Mouse (Mus musculus) heart, embryonic 10.5 days (tissue): ENCODE results near the gene Pdgfb. TPM values are rescaled to one million over a fixed set of nuclear protein-coding genes. Genes with fewer than 3 reads are reported as not detected.

Experiments used
- DNase-seq: peaks from one replicate; pipeline ENCODE4 v3.0.0-alpha.2; 2017; ENCODE audit warnings: low spot score
- H3K27ac ChIP-seq: fragments of 300-500 bp; sonication (generic); 2 replicates; pipeline ENCODE4 v1.5.1; 2016; ENCODE audit warnings: mild to moderate bottlenecking
- H3K27me3 ChIP-seq: fragments of 300-500 bp; sonication (generic); 2 replicates; pipeline ENCODE4 v1.6.1; 2016; ENCODE audit warnings: mild to moderate bottlenecking; ENCODE audit not compliant: poor library complexity, insufficient read depth, severe bottlenecking
- H3K36me3 ChIP-seq: fragments of 300-500 bp; sonication (generic); 2 replicates; pipeline ENCODE4 v1.6.1; 2016; ENCODE audit warnings: mild to moderate bottlenecking, moderate library complexity
- H3K4me1 ChIP-seq: fragments of 300-500 bp; sonication (generic); 2 replicates; pipeline ENCODE4 v1.6.1; 2016; ENCODE audit warnings: mild to moderate bottlenecking
- H3K4me3 ChIP-seq: fragments of 300-500 bp; sonication (generic); 2 replicates; pipeline ENCODE4 v1.5.1; 2016; ENCODE audit warnings: mild to moderate bottlenecking, moderate library complexity
- H3K9me3 ChIP-seq: fragments of 300-500 bp; sonication (generic); 2 replicates; pipeline ENCODE4 v1.6.1; 2016; ENCODE audit warnings: mild to moderate bottlenecking, moderate library complexity
- WGBS: fragments of 180-500 bp; shearing (Covaris S2); methylation state at CpG from one replicate; pipeline ENCODE4 v1.1.7; 2016; 5-methylcytosine and 5-hydroxymethylcytosine counted together
- polyA plus RNA-seq: library from polyadenylated mRNA; unstranded; fragments of >200 nt; fragmentation: Nextera tagmentation; extraction: Ambion mirVana; gene quantifications from 2 replicates; pipeline ENCODE4 v1.2.1, GENCODE M21; 2016

The Pdgfb gene
- polyA plus RNA-seq: 0.95 and 1.9 TPM in 2 replicates

DNA sequence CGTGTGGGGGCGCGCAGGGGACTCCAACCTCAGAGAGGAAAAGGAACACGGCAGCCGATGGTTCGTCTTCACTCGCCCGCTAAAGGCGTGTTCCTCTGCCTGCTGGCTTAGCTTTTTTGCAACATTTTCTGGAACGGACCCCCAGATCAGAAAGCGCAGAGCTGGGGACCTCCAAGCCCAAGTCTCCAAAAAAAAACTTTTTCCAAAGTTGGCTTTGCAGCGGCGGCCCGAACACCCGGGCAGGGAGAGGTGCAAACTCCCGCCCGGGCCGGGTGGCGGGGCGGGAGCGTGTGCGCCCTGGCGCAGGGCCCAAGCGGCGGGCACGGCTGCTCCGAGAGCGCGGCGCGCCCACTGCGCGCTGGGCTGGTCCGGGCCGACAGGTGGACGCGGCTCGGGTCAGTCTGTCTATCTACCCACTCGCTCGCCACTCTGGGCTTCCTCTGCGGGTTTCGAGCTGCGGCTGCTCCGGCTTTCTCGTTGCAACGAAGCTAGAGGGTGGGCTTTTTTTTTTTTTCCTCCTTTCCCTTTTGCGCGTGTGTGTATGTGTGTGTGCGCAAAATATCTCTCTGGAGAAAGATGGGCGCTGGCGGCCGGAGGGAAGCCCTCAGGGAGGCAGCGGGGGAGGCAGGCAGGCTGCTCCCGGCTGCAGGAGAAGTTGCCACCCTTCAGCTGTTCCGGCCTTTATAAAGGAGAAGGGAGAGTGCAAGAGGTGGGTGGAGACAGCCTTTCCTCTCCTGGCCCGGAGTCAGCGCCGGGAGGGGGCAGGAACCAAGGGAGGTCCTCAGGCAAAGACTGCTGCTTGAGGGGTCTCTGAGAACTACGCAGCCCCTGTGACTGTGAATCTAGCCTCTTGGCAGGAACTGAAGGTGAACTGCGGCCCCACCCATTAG lies at the start of gene Pdgfb:
Pdgfb (minus strand) TSS at position 657 of the 890 bp plus-strand sequence.
- WGBS: under 1% methylated on average over 60 of the region's 60 CpGs

DNA sequence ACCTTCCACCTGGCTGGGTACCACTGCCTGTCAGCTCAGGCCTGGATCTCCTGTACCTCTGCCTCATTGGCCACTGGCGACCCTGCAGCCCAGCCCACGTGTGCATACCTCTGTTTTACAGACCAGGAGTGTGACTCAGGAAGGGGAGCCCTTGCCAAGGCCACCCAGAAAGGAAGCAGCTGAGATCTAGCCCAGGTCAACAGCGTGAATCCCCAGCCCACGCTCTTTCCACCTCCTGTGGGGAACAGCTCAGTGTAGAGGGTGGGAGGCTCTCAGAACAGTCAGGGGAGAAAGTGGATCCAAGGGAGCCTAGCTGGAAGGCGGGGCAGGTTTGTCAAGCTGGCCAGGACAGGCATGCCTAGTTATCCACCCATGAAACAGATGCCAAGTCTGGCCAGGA lies 48.0 kb upstream of the Pdgfb start:
- Histone ChIP-seq H3K36me3 (no peaks in the 10 kb centered on the region), H3K4me1 (0 out of 2 replicates have a peak, but pooled peaks cover 15% of the 10 kb centered on the region), H3K27me3 (peaks cover 22% of the 10 kb centered on the region; the same call in 1 of the 2 replicates), H3K4me3 (no peak overlapping the region), H3K9me3 (no peaks in the 10 kb centered on the region), H3K27ac (peak overlapping the region; percentile 16; the same call in 1 of the 2 replicates)
- DNase-seq: no peak
- 51% methylated on average over 5 of the region's 5 CpGs for WGBS

More for the DNA sequence above, at the start of gene Pdgfb:
- peak within 1 kb of the TSS; percentile 79 for H3K4me3 ChIP-seq
- peaks cover 55% of the 10 kb centered on the region for H3K4me1 ChIP-seq
- peak within 1 kb of the TSS; percentile 88 for H3K27ac ChIP-seq
- no peak for DNase-seq
- H3K27me3 ChIP-seq: peaks cover 80% of the 10 kb centered on the region
- H3K36me3 ChIP-seq: no peaks in the 10 kb centered on the region
- no peaks in the 10 kb centered on the region for H3K9me3 ChIP-seq

GRCm38 (mm10) chr15:80062339-80062738 lies 47.6 kb upstream of the Pdgfb start:
- Histone ChIP-seq H3K27ac (0 out of 2 replicates have a peak overlapping the region, but pooled peaks have one; percentile 16), H3K36me3 (no peaks in the 10 kb centered on the region), H3K9me3 (no peaks in the 10 kb centered on the region), H3K27me3 (peaks cover 22% of the 10 kb centered on the region; the same call in 1 of the 2 replicates), H3K4me1 (0 out of 2 replicates have a peak, but pooled peaks cover 14% of the 10 kb centered on the region), H3K4me3 (no peak overlapping the region)
- 71% methylated on average over 7 of the region's 9 CpGs for WGBS
- no peak for DNase-seq

DNA sequence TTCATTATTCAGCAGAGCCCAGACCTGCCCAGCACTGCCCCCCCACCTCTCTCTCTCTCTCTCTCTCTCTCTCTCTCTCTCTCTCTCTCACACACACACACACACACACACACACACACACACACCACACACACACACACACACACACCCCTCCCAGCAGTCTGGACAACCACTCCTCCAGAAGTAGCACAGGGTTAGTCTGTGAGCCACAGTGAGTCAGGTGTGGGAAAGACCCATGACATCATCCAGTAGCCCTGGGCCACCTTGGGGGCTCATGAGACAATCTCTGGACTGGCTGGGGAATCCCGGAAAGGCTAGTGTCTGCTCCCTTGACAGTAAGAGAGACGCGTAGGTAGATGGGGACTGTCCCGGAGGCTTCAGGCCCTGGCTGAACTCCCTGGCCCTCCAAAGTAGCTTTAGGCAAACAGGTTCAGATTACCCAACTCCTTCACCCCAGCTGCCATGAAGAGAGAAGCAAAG lies 46.3 kb upstream of the Pdgfb start:
- Histone ChIP-seq H3K36me3 (no peaks in the 10 kb centered on the region), H3K27ac (no peak overlapping the region), H3K9me3 (no peaks in the 10 kb centered on the region), H3K27me3 (peaks cover 22% of the 10 kb centered on the region; the same call in 1 of the 2 replicates), H3K4me1 (0 out of 2 replicates have a peak, but pooled peaks cover 12% of the 10 kb centered on the region), H3K4me3 (no peak overlapping the region)
- no peak for DNase-seq
- WGBS: 74% methylated on average over 4 of the region's 4 CpGs

DNA sequence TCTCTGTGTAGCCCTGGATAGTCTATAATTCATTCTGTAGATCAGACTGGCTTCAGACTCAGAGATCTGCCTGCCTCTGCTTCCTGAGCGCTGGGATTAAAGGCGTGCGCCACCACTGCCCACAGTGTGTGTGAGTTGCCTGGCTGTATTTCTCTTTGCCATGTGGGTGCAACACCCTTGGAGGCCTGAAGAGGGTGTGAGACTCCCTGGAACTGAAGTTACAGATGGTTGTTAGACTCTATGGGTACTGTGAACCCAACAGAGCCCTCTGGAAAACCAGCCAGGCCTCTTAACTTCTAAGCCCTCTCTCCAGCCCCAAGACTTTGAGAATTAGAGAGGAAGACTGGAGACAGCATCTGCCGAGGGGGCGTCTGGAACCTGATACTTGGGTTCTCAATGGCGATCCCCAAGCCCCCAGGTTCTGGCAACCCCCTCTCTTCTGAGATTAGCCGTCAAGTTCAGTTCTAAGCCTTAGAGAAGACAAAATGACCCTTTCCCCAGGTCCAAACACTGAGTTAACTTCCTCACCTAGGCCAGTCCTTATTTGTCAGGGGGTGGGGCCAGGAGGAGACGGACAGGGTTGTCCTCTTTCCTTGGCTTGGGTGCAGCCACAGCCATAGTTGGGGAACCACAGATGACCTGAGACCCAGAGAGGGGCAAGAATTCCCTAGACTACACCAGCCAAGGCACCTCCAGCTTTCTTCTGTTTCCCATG lies 45.7 kb upstream of the Pdgfb start:
- no peak overlapping the region for H3K27ac ChIP-seq
- no peaks in the 10 kb centered on the region for H3K9me3 ChIP-seq
- H3K4me3 ChIP-seq: no peak overlapping the region
- DNase-seq: no peak
- 93% methylated on average over 8 of the region's 8 CpGs for WGBS
- peaks cover 22% of the 10 kb centered on the region; the same call in 1 of the 2 replicates for H3K27me3 ChIP-seq
- H3K36me3 ChIP-seq: no peaks in the 10 kb centered on the region
- H3K4me1 ChIP-seq: 0 out of 2 replicates have a peak, but pooled peaks cover 12% of the 10 kb centered on the region

- Histone ChIP-seq H3K36me3 (no peaks in the 10 kb centered on the region), H3K4me3 (no peak overlapping the region), H3K4me1 (peaks cover 12% of the 10 kb centered on the region), H3K27ac (no peak overlapping the region), H3K27me3 (peaks cover 22% of the 10 kb centered on the region; the same call in 1 of the 2 replicates), H3K9me3 (no peaks in the 10 kb centered on the region)
- no peak for DNase-seq
- 70% methylated on average over 7 of the region's 7 CpGs for WGBS
These were observed 44.8 kb upstream of the Pdgfb start for GRCm38 (mm10) chr15:80059606-80060005.

- Histone ChIP-seq H3K4me1 (peaks cover 25% of the 10 kb centered on the region), H3K9me3 (no peaks in the 10 kb centered on the region), H3K27me3 (peaks cover 11% of the 10 kb centered on the region; the same call in 1 of the 2 replicates), H3K36me3 (no peaks in the 10 kb centered on the region), H3K4me3 (no peak overlapping the region), H3K27ac (no peak overlapping the region)
- 91% methylated on average over 7 of the region's 7 CpGs for WGBS
- no peak for DNase-seq
These were observed 43.4 kb upstream of the Pdgfb start for GRCm38 (mm10) chr15:80058151-80058550.

DNA sequence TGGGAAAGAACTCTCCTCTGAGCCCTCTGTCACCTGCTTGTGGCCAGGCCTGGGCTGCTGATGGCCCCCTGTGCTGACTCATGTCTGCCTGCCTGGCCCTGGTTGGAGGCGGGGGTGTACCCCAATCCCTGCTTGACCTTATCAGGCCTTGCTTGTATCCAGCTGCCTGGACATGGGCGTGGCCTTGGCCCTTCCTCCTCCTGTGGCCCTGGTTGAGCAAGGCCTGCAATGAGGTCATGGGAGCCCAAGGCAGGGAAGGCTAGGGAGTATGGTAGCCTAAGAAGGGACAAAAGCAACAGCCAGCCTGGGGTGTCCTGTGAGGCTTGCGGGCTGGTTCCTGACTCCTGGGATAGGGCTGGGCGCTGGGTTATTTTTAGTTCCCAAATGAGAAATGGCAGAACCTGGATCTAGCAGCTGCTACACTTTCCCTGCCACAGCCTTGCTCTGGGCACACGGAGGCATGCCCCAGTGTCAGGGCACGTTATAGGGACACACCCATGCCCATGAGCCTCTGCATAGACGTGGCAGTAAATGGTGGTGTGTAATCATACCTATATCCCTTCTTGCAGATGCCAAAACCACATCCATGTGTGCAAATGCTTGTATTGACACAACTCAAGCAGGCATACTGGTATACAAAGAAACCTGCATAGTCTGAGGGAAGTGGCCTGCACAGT lies 39.4 kb upstream of the Pdgfb start:
- H3K4me3 ChIP-seq: no peak overlapping the region
- H3K4me1 ChIP-seq: peaks cover 36% of the 10 kb centered on the region
- H3K27ac ChIP-seq: peak overlapping the region; percentile 81
- 0 out of 2 replicates have a peak, but pooled peaks cover 3% of the 10 kb centered on the region for H3K27me3 ChIP-seq
- WGBS: 51% methylated on average over 7 of the region's 7 CpGs
- H3K36me3 ChIP-seq: no peaks in the 10 kb centered on the region
- H3K9me3 ChIP-seq: no peaks in the 10 kb centered on the region
- peak; percentile 89 for DNase-seq

- Histone ChIP-seq H3K9me3 (no peaks in the 10 kb centered on the region), H3K4me3 (no peak overlapping the region), H3K27me3 (0 out of 2 replicates have a peak, but pooled peaks cover 3% of the 10 kb centered on the region), H3K4me1 (peaks cover 42% of the 10 kb centered on the region), H3K36me3 (no peaks in the 10 kb centered on the region), H3K27ac (peak overlapping the region; percentile 81)
- WGBS: 72% methylated on average over 8 of the region's 8 CpGs
- DNase-seq: no peak
These were observed 38.7 kb upstream of the Pdgfb start for GRCm38 (mm10) chr15:80053381-80054033.

DNA sequence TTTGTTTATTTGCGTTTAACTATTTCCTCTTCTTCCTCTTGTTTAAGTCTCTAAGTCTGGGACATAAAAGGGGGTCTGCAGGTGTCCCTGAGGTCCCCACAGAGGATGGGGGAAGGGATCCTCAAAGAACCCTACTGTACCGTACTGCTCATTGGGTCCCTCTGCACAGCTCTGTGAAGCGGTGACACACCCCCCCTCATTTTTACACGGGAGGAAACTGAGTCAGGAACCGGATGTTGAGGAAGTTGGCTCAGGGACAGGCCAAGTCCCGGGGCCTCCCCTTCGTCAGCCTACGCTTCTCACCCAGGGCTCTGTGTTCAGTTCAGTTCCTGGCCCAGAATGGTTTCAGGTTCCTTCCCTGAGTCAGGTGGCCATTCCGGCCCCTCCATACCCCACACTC lies 37.0 kb upstream of the Pdgfb start:
- peak overlapping the region; percentile 62; the same call in 1 of the 2 replicates for H3K27ac ChIP-seq
- no peak overlapping the region for H3K4me3 ChIP-seq
- H3K27me3 ChIP-seq: 0 out of 2 replicates have a peak, but pooled peaks cover 3% of the 10 kb centered on the region
- DNase-seq: no peak
- WGBS: 75% methylated on average over 9 of the region's 9 CpGs
- H3K36me3 ChIP-seq: no peaks in the 10 kb centered on the region
- no peaks in the 10 kb centered on the region for H3K9me3 ChIP-seq
- peaks cover 57% of the 10 kb centered on the region for H3K4me1 ChIP-seq

- H3K9me3 ChIP-seq: no peaks in the 10 kb centered on the region
- H3K27ac ChIP-seq: peak overlapping the region; percentile 62
- no peaks in the 10 kb centered on the region for H3K36me3 ChIP-seq
- no peak for DNase-seq
- H3K4me1 ChIP-seq: peaks cover 57% of the 10 kb centered on the region
- 80% methylated on average over 19 of the region's 19 CpGs for WGBS
- H3K4me3 ChIP-seq: no peak overlapping the region
- H3K27me3 ChIP-seq: 0 out of 2 replicates have a peak, but pooled peaks cover 3% of the 10 kb centered on the region
These were observed 36.5 kb upstream of the Pdgfb start for GRCm38 (mm10) chr15:80051092-80051761.
